Mouse (Mus musculus): ENCODE measurements around the gene Arhgap15.

Arhgap15 gene

GRCm38 (mm10) chr2:44184476-44184875 is 435.9 kb downstream of the Arhgap15 start:
- no peak for DNase-seq (ENCODE audit: low read depth)

DNA sequence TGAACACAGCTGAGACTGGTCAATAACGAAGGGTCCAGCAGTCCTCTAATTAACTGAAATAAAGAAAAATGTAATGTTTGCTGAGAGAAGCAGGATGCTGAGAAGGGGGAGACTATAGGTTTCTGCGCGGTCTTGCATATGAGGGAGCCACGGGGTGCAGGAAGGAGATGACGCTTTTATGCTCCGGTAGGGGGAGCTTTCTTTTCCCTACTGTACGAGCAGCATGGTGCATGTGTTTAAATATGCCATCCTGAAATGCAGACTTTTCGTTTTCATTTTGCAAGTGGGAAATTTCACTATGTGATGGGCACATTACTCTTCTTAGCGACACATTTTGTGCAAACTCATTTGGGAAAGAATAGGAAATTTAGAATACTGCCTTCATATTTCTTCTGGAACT is 442.1 kb downstream of the Arhgap15 start:
- DNase-seq (ENCODE audit: low read depth), result no peak

- peak; percentile 2 for DNase-seq (ENCODE audit: low read depth)
Observed at GRCm38 (mm10) chr2:44192058-44192457, 443.4 kb downstream of the Arhgap15 start.

- DNase-seq (ENCODE audit: low read depth), result no peak
Observed at GRCm38 (mm10) chr2:44215506-44215905, 466.9 kb downstream of the Arhgap15 start.

DNA sequence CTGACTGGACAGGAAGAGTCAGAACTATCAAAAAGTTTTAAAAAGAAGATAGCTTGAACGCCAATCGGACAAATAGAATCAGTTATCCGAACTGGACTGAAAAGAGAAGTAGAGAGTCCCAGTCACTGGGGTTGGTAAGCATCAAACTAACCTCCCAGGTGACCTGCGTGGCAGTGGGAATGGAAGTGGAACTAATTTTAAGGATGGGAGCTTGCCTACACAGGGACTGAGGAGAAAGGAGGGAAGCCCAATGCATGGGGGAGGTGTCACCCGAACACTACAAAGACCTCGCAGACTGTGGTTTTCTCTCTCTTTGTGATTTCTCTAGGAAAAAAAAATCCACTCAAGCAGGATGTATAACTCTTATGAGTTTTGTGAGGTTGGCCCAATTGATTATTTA is 469.2 kb downstream of the Arhgap15 start:
- no peak for DNase-seq (ENCODE audit: low read depth)

- no peak for DNase-seq (ENCODE audit: low read depth)
Observed at GRCm38 (mm10) chr2:44218317-44218716, 469.7 kb downstream of the Arhgap15 start.

DNA sequence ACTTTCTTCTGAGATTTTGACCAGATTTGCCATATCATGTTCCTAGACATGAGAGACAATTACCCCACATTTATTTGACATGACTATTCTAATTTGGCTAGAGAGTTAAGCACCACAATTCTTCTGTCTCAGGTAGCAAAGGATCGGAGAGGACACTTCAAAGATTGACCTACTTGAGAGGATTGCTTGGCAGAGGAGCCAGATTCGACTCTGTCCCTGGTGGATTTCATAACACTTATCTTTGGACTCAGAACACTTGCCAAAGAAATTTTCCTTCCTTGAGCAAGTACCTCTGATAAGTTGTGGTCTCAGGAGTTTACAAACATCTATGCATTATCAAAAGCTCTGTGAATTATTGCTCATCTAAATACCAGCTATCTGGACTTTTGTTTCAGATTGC is 473.1 kb downstream of the Arhgap15 start:
- DNase-seq (ENCODE audit: low read depth), result no peak

- no peak for DNase-seq (ENCODE audit: low read depth)
Observed at GRCm38 (mm10) chr2:44222176-44222753, 473.6 kb downstream of the Arhgap15 start.

DNA sequence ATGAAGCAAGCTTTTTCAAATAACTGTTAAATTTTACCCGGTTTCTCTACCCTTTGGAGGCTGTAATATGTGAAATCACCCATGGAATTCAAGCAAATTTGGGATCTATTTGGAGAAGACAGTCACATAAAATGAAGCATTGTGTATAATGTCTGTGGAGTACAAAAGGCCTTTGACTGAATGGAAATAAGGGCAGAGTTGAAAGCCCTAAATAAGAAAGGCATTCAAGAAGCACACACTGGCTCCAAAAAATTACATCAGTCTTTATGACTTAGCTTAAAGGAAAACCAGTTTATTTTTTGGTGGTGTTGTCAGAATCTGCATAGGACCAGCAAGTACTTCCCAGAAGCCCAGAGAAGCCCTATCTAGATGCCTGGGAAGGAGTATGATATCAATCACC is 486.2 kb downstream of the Arhgap15 start:
- no peak for DNase-seq (ENCODE audit: low read depth)

GRCm38 (mm10) chr2:44241657-44242454 is 493.2 kb downstream of the Arhgap15 start:
- DNase-seq (ENCODE audit: low read depth), result no peak

DNA sequence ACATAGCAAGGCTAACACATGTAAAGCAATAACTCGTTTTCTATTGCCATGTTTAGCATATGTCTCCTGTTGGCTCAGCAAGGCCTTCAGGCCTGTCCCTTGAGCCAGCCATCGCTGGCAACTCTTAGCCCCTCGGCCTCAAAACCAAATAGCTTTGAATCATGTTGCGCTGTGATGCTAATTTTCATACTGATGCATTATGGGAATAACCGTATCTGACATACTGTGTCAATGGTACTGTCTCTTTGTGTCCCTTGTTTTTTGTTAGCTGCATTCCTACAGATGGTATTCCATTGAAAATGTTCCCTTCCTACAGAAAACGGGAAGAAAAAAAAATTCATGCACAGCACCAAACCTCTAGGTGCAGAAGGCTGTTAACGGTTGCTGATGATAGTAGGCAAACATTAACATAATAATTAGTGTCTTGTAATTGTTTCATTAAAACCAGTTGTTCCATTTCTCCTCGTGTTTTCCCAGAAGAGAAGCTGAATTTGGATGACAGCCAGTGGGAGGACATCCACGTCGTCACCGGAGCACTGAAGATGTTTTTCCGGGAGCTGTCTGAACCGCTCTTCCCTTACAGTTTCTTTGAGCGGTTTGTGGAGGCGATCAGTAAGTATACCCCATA is 494.1 kb downstream of the Arhgap15 start:
- DNase-seq (ENCODE audit: low read depth), result no peak

DNA sequence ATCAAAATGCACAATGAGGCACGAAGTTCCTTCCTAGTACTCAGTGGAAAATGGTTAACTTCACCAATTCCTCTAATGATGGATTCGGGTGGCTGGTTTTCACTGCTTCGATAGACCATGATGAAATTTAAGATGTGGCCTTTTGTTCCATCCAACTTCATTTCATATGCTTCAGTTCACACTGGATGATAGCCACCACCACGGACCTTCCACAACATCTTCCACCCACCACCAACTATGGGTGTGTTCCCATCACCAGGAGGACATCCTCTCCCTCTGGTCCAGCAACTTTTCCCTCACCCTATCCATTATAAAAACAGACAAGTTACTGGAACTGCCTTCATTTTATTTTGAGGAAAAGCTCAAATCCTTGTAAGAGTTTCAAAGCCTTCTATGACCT is 506.7 kb downstream of the Arhgap15 start:
- DNase-seq (ENCODE audit: low read depth), result no peak

GRCm38 (mm10) chr2:44257946-44258345 is 509.3 kb downstream of the Arhgap15 start:
- DNase-seq (ENCODE audit: low read depth), result no peak

DNA sequence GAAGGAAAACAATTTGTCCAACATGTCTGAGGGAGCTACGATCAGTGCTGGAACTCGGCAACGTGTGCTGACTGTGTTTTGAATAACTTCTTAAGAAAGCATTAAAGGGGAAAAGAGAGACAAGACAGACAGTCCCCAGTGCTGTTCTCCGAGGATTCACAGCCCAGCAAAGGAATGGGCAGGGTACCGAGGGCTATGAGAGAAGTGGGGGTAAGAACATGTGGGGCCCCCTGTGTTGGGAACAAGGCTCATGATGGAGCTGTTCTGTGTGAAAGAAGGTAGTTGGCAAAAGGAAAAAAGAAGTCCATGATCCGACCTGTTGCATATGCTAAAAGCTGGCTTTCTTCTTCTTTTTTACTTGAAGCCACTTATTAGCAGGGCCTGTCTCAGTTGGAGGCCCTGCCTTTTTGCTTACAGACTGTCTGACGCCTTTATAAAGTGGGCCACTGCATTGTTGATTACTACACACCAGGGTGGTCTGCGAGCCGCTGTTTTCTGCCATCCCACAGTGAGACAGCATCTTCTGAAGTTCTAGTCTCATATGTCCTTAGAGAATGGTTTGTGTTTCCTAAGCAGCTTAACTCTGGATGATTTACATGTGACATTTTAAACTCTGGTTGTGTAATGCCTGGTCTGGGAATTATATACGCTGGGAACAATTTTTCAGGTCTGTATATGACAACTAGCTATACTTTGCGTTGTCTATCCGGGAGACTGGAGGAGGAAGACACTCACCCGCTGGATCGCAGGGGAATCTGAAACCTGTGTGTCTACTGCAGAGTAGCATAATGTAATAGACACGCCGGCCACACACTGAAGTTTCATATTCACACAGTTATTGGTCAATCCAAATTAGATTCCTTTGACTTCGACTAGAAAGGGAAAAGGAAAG is 523.1 kb downstream of the Arhgap15 start:
- no peak for DNase-seq (ENCODE audit: low read depth)

GRCm38 (mm10) chr2:44272606-44273005 is 524.0 kb downstream of the Arhgap15 start:
- no peak for DNase-seq (ENCODE audit: low read depth)

GRCm38 (mm10) chr2:44274425-44274824 is 525.8 kb downstream of the Arhgap15 start:
- DNase-seq (ENCODE audit: low read depth), result no peak

GRCm38 (mm10) chr2:44286181-44286719 is 537.6 kb downstream of the Arhgap15 start:
- no peak for DNase-seq (ENCODE audit: low read depth)

DNA sequence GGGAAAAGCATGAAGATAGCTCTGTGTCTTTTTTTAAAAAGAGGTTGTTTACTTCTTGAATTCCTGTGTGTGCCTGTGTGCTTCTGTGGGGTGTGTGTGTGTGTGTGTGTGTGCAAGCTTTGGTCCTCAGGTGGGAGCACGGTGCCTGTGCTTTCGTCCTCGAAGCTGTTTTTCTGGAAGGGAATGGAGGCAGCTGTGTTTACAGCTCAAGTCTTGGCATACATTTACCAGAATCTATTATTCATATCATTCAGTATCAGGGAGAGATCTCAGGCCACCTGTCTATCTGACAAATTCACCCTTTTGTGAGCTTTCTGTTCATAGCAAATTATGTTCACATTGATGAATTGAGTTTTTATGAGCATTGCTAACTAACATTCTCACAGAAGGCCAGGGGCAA is 550.5 kb downstream of the Arhgap15 start:
- no peak for DNase-seq (ENCODE audit: low read depth)

GRCm38 (mm10) chr2:44299909-44300308 is 551.3 kb downstream of the Arhgap15 start:
- no peak for DNase-seq (ENCODE audit: low read depth)

DNA sequence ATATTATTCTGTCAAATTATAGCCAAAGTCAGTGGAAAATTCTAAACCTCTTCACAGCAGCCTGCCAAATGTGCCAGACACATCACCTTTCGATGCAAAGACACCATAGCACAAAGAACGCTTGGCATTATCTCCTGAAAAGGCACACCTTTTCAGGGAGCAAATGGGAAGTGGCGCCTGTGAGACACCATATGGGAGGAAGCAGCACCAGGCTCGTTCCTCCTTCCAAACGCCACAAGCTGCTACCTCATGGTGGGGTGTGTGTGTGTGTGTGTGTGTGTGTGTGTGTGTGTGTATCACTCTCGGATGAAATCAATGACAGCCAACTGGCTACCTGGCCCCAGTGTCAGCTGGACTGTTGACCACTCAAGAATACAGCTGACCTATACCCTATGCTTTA is 551.8 kb downstream of the Arhgap15 start:
- DNase-seq (ENCODE audit: low read depth), result no peak

DNA sequence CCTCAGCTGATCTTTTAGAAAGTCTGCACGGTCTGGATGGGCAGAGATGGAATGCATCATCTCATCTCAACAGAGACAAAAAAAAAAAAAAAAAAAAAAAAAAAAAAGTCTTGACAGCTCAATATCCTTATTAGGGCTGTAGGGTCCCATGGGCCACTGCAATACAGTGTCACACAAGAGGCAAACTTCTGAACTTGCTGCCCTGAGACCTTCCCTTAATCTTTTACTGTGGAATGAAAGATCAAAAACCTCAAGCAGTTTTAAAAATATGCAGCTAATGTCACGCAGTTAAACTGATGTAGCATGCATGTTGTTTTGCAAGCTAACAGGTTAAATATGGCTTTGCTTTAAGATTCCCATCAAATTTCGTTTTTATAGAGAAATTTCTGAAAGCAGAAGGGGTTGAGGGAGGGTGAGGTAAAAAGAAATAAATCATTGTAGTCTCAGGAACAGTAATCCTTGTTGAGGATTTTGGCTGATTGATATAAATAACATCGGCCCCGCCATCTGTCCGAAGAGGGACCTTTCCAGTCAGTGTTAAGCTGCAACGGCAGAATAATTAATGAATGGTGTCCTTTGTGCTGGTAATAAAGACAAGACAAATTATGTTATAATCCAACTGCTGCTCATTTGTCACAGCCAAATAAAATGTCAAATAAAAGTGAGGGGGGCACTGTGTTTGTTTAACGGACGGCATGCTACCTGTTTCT is 555.8 kb downstream of the Arhgap15 start:
- no peak for DNase-seq (ENCODE audit: low read depth)

Measured in fibroblast of lung, adult 2 months (primary cell).